Mouse (Mus musculus) ovary, postnatal 36 days (tissue): ENCODE measurements at regions not wholly inside any gene's neighbourhood (a gene's known extent, or its start where the extent isn't known, plus 50 kb on each side); places are given as distances from the start of the nearest gene placed in this dataset.

ENCODE experiments used
- DNase-seq: peaks from one replicate; pipeline ENCODE4 v3.0.0; 2022; ENCODE audit warnings: low spot score, mixed read lengths

- DNase-seq = no peak
Observed at GRCm38 (mm10) chr6:99938949-99939348, 212.8 kb upstream of the Prok2 start.

DNA sequence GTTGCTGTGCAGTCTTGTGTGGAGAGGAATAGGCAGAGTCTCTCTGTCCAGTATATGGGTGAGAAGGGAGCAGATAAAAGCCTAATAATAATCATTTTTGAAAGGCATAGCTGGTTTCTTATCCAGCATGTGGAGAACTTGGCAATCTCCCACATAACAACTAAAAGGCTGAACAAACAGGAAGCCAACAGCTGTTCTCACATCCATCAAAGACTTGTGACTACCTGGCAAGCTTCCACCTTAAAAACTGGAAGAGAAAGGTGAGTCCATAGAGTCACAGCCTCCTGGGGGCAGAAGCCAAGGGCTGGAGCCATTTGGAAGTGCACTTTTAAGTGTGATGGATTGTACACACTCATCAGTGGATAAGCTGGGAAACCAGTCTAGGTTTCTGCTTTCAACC, 210.5 kb upstream of the Prok2 start:
- DNase-seq = no peak

- no peak for DNase-seq
Observed at GRCm38 (mm10) chr6:99935373-99935772, 209.2 kb upstream of the Prok2 start.

DNA sequence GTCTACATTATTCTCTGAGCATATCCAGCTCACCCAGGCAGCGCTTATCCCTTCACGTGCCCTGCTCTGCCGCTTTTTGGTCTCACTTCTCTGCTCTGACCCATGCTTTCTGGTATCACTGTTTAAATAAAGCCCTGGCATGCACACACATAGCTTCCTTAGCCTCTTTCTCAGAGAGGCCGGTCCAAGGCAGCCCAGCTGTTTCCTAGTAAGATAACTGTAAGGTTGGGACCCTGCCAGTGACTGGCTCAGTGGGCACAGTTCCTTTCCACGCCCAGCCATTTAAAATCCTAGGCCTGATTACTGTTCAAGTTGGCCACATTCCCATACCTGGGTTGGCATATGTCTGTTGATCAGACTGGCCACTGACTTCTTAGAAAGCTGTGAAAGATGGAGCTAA, 208.2 kb upstream of the Prok2 start:
- DNase-seq = peak; percentile 33

DNA sequence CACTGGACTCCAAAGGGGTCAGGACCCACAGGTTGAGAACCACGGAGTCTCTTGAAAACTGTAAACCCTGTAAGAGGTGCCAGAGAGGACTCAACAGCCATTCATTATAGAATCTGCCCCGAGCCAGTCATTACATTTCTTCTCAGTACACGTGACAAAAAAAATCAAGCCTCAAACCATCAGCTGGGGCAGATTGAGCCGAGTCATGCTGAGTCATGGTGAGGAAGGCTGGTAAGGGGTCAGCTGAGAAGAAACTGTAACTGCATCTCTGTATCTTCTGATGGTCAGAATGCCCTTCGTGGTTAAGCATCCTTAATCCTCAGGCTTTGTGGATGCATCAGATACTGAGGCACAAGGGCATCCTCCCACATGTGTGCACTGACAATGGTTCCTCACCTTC, 207.2 kb upstream of the Prok2 start:
- no peak for DNase-seq

DNA sequence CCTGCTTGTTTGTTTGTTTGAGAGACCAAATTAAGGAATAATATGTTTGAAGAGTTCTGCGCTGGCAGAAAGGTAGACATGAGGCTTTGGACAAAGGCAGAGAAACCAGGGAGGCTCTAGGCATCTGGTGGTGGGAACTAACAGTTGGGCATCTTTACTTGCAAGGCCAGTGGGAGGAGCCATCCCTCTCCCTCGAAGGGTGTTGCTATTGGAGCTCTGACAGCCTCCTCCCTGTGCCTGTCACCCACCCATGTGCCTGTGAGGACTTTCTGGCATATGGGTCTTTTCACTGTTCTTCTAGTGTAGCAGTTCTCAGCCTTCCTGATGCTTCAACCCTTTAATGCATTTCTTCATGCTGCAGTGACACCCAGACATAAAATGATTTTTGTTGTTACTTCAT, 206.7 kb upstream of the Prok2 start:
- no peak for DNase-seq

DNA sequence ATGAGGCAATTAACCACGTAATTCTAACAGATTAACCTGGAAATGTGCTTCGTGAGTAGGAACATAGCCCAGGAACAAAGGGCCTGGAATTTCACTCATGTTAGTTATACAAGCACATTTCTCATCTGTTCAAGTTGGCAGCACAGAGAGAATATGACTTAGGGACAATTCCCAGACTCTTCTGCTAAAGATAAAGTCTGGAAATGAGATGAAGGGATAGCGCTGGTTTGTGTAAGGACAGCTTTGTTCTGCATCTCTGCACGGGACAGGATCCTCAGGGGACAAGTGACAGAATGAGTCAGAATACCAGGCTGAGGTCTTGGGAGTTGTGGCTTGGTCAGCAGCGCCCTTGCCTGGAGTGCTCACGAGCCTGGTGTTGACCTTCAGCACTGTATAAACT, 206.2 kb upstream of the Prok2 start:
- no peak for DNase-seq

DNA sequence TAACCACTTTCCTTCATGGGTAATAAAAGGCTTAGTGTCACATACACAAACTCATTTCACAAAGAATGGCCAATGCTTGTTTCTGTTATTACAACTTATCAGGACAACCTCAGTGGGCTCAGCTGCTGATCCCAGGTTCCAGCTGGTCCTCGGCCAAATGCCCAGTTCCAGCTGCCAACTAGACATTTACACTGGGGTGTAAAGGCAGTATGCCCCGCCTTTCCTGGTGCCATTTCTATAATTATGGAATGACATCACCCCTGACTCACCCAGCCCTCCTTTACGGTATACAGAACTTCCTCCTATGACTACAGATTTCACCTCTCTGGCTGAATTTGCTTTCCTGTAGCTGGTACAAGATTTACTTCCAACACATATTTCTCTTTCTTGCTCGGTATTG, 205.4 kb upstream of the Prok2 start:
- DNase-seq = no peak

DNA sequence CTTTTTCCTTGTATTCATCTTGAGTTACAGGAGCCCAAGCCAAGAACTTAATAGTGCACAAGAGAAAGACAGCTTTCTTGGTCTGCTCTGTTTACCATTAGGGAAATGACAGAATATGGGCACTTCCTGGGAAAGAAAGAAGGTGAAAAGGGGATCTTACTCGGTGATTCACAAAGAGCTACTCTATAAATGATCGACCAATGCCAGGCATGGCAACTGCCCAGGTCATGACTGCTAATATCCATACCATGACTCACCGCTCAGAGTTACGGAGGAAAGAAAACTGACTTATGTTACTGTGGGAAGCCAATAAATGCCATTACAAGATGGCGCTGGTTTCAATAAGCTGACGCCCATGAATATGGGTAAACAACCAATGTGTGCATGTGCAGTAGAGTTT, 204.1 kb upstream of the Prok2 start:
- no peak for DNase-seq

DNA sequence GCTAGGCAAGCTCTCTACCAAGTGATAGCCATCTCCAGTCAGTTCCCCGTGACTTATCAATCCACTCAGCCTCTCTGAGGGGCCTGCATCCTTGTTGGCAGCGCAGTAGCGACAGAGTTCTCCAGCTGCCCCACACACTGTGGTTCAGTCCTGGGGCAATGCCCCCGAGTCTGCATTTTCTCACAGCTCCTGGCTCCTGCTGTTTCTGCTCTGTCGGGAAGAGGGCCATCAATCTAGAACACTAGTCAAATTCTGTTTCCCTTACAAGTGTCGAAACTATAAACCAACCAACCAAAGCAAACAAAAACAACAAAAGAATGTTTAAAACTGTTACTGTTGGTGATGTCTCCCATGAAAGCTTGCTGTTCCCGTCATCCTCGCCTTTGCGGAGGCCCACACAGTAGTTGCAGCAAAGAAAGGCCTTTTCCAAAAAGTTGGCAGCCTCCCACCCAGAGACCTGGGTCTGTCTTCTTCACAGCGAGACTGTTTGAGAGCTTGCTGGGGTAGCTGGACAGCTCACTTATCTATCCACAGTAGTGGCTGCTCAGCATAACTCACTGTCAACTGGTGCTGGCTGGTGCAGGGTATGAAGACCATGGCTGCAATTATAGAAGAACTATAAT, 201.9 kb upstream of the Prok2 start:
- no peak for DNase-seq

DNA sequence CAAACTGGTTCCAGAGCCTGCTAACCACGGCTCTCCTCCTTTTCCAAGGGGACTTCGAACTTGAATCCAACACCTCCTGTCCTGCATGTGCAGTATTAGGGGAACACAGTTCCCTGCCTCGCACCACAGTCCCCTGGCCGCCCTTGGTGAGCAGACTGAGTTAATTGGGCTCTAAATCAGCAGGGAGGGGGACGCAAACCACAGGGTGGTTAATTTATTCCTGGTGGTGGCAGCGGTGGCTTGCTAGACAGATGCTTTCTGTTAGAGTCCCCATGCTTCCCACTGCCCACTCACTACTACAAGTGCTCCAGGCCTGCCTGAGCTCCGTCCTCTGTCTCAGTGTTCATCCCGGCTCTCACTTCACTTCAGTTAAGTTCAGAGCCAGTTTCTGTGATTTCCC, 198.0 kb upstream of the Prok2 start:
- DNase-seq = no peak

DNA sequence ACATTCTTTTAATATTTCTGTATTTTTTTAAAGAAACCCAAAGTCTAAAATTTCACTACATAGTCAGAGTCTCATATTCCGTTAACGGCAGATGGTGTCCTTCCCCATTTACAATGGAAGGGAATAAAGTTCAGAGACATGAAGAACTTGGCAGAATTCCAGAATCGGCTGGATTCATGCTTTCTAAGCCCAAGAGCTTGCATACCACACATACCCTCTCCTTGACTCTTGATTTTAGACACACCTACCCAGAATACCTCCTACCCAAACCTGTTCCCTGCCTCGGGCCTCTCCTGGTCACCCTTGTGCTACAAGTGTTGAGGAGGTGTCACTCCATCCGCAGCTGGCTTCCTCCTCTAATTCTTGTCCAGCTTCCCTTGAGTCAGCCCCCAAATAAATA, 195.8 kb upstream of the Prok2 start:
- no peak for DNase-seq

DNA sequence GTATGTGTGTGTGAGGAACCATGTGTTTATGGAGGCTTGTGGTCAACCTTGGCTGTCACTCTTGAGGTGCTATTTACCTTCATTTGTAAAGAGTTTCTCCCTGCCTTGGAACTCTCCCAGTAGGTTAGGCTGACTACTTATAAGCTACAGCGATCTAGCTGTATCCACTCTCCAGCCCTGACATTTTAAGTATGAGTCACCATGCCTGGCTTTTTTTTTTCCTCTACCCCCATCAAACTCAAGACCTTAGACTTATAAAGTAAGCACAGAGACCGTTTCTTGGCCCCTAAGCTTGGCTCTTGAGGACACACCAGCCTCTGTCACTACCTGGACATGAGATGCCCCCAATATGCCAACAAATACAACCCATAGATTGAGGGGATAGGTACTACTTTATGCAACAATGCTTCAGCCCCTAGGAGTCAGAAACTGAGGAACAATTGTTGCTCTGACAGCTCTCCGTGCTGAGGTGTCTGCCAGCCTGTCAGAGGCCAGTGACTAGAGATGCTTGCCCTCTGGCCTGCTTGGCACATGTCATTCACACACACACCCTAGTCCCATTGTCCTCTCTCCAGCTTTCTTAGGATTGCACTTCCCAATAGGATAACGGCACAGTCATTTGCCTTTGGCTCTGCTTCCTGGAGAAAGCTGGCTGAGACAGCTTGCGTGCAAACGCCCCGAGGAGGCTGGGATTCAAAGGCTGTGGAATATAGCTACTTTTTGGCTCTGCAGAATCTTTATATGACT, 193.8 kb upstream of the Prok2 start:
- no peak for DNase-seq

GRCm38 (mm10) chr6:99918351-99918750, 192.2 kb upstream of the Prok2 start:
- DNase-seq = no peak

DNA sequence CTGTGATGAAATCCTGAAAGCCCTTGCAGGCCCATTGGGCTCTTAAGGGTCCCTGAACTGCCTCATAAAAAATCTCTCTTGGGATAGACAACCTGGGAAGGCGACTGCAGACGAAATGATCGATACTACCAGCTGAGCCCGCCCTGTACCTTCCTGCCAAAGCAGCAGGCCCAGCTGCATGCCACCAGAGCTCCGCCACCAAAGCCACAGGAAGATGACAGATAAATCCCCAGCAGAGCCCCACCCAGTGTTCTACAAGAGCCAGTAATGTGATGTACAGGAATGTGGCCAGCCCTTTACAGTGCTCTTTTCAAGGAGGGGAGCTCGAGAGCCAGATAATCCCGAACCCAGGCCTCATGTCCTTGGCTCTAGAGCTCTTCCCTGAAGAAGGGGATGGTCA, 183.7 kb upstream of the Prok2 start:
- DNase-seq = no peak

GRCm38 (mm10) chr6:99909459-99909858, 183.3 kb upstream of the Prok2 start:
- peak; percentile 68 for DNase-seq

GRCm38 (mm10) chr6:99908066-99908465, 181.9 kb upstream of the Prok2 start:
- no peak for DNase-seq

DNA sequence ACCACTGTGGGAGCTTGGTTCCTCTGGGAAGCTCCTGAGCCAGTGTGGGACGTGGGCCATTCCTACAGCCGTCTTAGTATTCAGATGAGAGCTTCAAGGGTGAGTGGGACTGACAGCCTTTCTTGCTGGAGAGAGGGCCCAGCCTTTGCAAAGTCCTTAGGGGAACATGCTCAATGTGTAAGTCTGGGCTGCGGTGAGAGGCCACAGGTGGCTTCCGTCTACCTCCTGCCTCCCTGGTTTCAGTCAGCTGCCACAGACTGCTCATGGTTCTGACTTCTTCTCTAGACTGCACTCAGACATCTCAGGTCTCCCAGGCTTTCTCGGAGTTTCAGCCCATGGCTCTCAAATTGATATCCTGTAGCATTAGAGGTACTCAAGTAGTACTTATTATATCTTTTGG, 179.0 kb upstream of the Prok2 start:
- DNase-seq = no peak

GRCm38 (mm10) chr6:99904607-99905006, 178.4 kb upstream of the Prok2 start:
- no peak for DNase-seq

- peak; percentile 55 for DNase-seq
Observed at GRCm38 (mm10) chr6:99904044-99904443, 177.9 kb upstream of the Prok2 start.

DNA sequence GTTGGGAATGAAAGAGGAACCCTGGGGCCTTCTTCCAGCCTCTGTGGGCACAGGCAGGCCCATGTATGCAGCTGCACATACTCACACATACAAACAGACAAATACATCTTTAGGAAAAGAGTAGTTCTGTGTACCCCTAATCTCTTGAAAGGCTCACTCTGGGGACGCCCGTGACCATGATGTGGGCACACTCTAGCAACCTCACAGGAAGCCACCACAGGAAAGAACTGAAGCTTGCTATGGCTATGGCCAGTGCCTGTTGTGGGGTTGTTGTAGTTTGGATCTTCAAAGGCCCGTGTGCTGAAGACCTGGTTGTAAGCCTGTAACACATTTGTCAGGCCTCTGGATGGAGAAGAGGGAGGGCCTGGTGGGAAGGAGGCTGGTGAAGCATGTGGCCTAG, 175.4 kb upstream of the Prok2 start:
- no peak for DNase-seq

GRCm38 (mm10) chr6:99901146-99901545, 175.0 kb upstream of the Prok2 start:
- DNase-seq = no peak

DNA sequence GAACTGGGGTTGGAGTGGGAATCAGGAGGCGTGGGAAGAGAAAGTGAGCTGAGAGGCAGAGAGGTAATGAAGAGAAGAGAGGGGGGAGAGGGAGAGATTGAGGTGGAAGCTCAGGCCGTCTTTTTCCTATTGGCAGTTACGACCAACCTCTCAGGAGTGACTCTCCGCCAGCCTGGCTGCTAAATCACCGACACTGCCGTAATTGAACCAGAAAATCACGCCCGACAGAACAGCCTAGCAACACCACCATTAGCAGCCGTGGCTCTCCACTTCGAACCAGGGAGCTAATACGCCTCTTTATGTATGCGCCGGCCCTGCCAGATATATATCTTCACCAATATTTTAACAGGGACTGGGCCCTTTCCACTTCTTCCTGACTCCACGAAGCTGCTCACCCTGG, 173.5 kb upstream of the Prok2 start:
- no peak for DNase-seq

DNA sequence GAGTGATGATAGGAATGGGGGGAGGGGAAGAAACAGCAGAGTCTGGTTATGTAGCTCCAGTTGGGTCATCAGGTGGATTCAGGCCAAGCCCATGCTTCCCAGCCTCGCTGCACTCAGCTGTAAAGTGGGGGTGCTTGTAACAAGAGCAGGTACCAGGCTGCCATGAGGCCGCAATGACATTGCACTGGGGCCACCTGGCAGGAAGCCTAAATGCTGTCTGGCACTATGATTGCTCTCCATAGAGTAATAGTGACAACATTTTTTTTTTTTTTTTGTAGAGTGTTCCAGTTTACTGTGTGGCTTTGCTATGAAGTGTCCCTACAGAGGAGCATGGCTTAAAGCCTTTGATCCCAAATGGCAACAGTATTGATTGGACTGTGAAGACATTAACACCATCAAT, 171.9 kb upstream of the Prok2 start:
- no peak for DNase-seq
